Mouse (Mus musculus) adrenal gland, postnatal 4 days (tissue): ENCODE data around the gene Faiml. TPM values are rescaled to one million over a fixed set of nuclear protein-coding genes. Genes with fewer than 3 reads are reported as not detected.
A peak's percentile ranks its signal among the peaks of the same experiment; 100 is the strongest.

Source experiments
- DNase-seq, 2 experiments: peaks; one replicate each; pipeline ENCODE4 v3.0.0; 2021 to 2022; ENCODE audit warnings: low spot score in 2 of 2, mixed read lengths in 2 of 2
- long read RNA-seq, 2 experiments: library from polyadenylated mRNA; stranded (forward); transcript quantifications; one replicate each; pipeline ENCODE4 v2.0.0; 2021
- total RNA-seq, 2 experiments: library from RNA; stranded (reverse); gene quantifications; 2 replicates each; pipeline ENCODE4 v1.2.3; 2021

The Faiml gene
- total RNA-seq, result not detected
- long read RNA-seq, experiment 1, result 0 reads
- long read RNA-seq, experiment 2, result 0 reads

DNA sequence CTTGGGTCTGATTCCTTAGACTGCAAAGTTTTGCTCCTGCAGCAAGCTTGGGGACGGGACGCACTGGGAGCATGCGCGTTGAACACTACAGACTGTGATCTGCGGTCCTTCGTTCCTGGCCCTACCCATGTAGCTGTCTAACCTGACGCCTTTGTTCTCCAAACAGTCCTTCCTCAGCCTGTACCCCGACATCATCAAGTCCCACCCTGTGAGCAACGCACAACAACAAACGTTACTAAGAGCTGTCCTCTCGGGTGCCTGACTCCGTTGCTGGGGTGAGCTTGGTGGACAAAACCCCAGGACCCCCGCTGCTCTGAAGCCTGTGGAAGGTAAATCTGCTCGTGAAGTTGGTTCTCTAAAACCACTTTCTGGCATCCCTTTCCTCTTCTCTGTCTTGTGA lies at the start of gene Faiml:
Faiml (minus strand) TSS at position 101 of the 400 bp plus-strand sequence.
- no peak for DNase-seq

DNA sequence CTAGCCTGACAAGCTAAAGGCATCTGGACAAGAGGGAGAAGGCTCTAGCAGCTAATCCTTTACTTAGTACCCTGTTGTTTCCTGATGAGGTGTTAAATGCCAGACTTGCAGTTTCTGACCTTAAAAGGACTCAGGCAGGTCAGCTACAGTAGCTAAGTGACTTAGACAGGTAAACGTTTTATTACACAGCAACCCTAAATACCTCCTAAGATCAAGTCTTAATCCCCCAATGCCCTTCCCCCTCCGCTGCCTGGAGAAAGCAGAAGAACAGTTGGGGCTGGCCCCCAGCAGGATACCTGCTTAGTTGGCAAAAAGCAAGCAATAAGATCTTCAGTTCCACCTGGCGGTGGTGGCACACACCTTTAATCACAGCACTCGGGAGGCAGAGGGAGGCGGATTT lies 21.9 kb upstream of the Faiml start:
- DNase-seq, result no peak

DNA sequence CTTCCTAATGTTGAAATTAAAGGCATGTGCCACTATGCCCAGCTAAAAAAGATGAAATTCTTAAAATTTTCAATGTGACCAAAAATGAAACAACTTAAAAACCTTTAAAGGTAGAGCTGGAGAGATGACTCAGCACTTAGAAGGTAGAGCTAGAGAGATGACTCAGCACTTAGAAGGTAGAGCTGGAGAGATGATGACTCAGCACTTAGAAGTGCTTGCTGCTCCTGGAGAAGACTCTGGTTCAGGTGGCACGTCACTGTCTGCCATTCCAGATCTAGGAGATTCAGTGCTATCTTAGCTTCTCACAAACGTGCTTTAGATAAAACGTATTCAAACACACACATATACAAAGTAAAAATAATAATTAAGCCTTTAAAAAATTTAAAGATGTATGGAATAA lies 19.8 kb upstream of the Faiml start:
- DNase-seq, result no peak

DNA sequence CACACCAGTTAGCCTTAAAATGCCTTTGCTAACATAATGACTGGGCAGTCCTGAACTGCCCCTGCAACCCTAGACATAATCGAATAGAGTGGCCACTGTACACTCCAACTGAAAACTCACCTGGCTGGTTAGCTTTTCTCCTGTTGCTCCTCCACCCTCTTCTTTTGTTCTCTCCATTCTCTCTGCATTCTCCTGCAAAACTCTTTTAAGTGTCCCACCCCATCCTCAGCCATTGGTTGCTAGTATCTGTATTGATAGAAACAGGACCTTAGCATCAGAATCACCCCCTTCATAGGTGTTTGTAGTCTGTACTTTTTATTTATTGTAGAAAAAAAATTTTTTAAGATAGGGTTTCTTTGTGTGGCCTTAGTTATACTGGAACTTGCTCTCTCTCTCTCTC lies 19.2 kb upstream of the Faiml start:
- no peak for DNase-seq

DNA sequence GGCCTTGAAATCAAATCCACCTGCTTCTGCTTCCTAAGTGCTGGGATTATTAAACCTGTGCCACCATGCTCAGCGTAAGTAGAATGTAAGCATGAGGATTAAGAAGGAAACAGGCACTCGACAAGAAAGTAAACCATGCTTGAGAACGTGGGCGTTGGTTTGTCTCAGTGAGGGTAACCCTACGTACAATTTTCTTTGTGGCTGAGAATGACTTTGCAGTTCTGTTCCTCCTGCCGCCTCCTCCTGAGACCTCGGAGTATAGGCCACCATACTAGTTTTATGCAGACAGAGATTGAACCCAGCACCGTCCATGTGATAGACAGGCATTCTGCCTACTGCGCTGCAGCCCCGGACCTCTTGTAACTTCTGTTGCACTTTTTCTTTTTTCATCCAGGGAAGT lies 16.8 kb upstream of the Faiml start:
- DNase-seq, result no peak

DNA sequence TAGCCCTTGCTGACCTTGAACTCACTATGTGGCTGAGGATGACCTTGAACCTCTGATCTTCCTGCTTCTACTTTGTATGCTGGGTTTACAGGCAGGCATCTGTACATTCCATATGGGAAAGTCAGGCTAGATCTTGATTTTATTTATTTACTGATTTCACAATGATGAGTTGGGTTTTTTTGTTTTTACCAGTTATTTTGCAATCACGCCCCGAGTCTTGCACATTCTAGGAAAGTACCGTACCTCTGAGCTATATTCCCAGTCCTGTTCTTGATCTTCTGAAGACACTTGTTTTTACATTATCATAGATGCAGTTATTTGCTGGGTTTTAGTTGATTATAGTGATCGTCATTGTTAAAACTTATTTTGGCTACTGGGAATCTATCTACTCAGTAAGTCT lies 11.9 kb upstream of the Faiml start:
- DNase-seq, result no peak

DNA sequence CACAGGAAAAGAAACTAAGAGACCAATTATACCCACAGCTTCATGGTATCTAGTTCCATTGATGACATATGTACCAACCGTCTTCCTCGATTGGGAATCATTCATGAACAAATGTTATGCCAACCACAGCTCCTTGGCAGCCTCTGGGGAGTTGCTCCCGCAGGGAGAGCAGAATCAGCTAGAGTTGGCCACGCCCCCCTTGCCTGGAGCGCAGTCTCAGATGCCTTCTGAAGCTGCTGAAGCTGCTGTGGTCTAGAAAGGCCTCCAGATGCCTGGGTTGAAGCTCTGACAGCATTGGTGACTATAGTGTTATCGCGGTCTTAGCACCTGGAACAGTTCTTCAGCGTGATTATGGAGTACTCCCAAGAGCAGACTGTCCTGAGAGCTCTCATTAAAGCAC lies 11.3 kb upstream of the Faiml start:
- no peak for DNase-seq

DNA sequence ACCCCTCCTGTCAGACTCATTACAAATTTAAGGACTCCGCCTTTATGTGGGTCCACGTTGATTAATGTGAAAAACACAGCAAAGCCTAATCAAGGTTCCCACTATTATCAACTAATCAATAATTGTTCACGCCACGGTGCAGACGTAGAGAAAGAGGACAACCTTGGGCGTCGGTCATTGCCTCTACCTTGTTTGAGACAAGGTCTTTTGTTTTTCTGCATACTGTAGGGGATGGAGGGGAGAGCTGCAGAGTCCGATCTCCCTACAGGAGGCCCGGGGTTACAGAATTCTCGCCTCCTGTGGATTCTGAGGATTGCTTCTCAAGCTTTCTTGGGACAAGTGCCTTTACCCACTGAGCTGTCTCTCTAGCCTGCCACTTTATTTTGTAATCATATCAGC lies 6.9 kb upstream of the Faiml start:
- no peak for DNase-seq

DNA sequence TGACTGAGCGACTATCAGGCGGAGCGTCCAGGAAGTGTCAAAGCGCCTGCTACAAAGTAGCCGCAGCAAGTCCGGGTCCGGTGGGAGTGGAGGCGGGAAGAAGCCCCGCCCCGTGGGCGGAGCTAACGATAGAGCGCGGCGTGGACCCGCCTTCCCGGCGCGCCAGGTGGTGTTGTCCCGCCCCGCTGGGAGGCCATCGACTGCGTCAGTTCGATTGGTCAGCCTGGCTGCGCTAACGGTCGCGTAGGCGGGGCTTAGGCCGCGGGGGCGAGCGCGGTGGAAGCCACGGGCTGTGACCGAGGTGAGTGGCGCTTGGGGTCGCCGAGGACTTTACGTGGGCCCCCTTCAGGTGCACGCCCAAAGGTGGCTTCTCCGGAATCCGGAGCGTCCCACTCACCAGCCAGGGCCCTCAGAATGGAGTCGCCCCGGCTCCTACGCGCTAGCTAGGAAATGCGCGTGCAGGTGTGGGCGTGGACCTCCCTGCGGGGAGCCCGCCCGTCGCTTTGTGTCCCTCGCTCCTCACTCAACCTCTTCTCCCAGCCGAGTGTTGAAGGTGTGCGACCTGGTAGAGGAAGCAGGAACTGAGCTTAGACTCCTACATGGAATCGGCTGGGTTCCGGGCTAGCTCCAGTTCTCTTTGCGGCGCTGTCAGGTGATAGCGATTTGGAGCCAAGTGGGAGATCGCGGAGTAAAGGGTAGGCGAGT lies 6.3 kb upstream of the Faiml start, which contains the start of gene Cep70:
Cep70 (plus strand) TSS at position 178 of the 705 bp plus-strand sequence.
- peak; percentile 88 to 92 for DNase-seq

DNA sequence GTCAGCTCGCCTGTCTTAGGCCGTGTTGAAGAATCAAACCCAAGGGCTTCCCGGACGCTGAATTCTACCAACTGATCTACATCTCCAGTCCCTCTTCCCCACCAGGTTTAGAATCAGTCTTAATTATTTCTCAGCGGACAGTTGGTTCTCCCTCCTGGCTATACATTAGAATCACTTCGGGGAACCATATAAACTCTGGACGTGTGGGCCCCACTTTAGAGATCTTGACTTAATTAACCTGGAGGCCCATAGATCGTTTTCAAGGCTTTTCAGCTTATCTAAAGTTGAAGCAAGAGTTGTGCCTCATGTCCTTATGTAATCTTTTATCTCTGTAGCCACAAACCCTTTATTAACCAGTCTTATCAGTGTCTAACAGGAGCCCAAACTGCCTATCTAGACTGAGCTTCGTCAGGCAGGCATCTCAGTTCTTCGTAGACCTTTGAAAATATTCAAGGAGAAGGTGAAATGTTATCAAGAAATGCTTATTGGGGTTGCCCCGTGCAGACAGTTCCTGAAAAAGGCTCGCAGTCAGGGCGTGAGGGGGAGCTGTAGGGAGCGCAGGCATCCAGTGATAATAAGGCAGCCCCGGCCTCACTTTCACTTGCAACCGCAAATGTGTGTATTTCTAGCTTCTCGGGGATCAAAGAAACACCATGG lies 5.6 kb upstream of the Faiml start:
- no peak for DNase-seq

DNA sequence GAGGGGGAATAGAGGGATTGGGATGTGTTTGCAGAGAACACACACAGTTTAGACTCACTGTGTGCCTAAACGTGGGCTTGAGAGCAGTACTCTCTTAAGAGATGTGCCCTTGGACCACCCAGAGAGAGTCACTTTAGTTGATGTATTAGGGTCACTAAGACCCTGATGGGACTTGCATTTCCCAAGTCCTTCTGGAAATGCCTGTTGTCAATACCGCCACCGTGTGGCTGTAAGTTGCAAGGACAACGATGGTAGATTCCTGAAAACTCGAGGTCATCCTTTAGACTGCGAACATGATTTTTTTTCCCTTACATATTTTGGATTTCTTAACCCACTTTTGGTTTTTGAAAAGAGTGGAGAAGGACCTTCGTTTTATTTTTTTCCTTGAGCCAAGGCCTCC lies 5.0 kb upstream of the Faiml start:
- DNase-seq, result peak; percentile 13 to 18

DNA sequence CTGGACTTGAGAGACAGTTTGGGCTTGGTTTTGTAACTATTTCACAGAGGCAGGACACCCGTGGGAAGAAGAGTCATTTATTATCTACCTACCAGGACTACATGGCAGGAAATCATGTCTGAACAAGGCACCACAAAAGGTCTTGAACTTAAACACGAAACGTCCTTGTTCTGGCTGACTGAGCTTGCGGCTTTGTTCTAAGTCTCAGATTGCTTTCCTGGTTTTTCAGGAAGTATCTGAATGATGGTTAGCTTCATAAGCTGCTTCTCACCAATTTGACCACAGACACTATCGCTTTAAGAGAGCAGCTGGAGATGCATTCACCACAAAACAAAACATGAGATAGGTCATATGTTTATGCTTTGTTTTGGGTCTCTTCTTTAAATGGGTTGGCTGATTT lies 3.5 kb upstream of the Faiml start:
- no peak for DNase-seq

DNA sequence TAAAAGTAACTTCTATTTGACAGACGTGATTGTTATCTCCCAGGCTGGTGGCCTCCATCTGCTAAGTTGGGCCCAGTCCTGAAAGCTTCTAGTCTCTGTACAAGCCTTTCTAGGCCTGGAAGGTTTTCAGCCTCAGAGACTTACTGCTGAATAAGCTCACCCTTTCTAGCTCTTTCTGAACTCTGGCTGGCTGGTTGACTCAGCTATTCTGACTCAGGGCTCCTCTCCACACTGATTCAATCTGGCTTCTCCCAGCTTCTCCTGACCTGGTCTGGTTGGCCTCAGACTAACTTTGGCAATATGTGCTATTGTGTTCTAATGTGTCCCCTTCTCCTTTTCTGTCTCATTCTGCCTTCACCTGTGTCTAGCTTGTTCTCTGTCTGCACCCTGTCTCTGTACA lies 2.2 kb upstream of the Faiml start:
- DNase-seq, result no peak

DNA sequence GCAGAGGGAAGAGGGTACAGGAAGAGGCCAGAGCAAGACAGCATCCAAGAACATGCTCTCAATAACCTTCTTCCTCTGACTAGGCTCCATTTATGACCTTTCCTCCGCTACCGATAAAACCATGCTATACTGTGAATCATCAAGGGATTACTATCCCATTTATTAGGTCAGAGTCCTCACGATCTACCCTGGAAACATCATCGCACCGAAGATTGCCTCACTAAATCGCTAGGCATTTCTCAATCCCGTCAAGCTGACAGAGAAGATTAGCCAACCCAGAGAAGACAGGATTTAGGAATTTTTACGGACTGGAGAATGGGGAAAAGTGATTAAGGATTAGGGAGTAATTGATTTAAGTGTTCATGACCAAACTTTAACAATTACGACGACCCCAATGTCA lies 1.2 kb upstream of the Faiml start:
- DNase-seq, result no peak

DNA sequence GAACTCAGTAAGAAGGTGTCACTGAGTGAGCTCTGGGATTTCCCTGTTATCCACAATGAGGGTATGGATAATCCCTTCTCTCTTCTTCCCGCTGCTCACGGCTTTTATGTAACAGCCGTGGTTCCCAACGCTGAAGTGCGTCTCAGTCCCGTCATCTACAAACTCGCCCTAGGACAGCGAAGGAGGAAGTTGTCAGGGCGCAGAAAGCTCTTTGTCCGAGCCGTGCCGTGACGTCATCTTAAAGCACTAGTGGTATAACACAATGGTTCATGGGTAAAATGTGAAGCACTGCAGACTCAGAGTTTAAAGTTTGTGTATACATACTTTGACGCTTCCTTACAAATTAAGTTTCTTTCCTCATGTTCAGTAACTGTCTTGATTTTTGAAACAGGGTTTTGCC lies 7.6 kb downstream of the Faiml start:
- no peak for DNase-seq

DNA sequence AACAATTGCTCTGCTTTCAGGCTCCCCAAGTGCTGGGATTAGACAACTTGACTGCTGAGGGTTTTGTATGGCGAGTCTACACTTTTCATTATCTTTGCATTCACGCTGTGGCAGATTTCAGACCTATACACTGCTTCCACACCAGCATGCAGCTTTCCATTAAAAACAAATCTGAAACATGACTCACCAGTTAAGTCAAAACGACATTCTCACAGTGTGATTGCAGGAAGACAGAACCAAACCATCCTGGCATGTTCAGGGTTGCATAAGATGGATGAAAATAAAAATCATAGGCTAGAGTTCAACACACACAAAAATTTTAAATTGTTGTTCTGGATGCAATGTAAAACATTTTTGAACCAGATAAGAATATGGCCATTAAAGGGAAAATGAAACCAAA lies 12.5 kb downstream of the Faiml start:
- DNase-seq, result no peak

DNA sequence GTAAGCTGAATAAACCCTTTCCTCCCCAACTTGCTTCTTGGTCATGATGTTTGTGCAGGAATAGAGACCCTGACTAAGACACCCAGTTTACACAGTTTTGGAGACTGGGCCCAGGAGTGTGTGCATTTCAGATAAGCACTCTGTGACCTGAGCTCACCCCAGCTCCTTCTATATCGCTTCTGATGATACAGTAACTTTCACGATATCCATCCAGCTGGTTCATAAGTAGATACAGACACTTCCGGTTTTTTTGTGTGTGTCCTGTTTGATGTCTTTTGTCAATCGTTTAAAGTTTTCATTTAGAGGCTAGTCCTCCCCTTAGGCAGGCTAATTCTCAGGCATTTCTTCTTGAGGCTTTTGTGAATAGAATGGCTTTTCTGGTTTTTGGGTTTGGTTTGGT lies 15.4 kb downstream of the Faiml start:
- no peak for DNase-seq

DNA sequence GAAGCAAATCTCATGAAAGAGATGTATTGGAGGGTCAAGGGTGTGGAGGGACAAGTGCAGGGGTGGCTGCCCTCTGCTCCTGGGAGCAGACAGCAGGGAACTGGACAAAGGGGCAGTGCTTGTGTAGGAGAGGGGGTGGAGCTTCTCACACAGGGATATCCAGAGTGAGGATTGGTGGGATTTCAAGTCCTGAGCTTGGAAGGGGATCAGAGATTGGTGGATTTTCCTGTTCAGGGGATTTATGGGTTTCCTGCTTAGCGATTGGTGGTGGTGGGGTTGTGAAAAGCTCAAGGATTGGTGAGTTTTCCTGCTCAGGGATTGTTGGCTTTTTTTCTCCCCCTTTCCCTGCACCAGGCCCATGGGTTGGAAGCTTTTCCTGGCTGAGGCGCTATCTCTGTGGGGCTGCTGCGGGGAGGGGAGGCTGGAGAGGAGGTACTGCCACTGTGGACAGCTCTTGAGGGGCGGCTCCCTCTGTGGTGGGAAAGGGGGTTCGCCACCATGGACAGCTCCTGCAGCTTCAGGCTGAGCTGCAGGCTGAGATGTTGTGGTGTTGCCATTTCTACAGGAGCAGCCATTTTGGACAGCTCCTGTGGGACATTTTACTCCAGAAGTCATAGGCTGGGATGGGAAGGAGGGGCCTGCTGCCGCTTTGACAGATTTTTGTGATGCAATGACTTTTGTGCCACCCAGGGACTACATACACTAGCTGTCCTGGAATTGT lies 18.9 kb downstream of the Faiml start:
- DNase-seq, result peak; percentile 45 to 50

DNA sequence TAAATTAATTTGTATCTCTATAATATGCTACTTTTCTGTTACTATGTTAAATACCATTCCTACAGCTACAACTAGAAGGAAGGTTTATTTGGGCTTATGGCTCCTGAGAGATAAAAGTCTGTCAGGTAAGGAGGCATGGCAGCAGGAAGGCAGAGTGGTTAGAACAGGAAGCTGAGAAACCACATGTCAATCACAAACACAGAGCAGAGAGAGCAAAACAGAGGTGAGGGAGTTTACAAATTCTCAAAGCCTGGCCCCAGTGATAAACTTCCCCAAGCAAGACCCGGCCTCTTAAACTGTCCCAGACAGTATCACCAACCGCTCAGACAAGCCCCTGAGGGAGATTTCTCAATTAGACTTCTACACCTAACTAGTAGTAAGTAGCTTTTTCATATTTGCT lies 20.9 kb downstream of the Faiml start:
- no peak for DNase-seq

DNA sequence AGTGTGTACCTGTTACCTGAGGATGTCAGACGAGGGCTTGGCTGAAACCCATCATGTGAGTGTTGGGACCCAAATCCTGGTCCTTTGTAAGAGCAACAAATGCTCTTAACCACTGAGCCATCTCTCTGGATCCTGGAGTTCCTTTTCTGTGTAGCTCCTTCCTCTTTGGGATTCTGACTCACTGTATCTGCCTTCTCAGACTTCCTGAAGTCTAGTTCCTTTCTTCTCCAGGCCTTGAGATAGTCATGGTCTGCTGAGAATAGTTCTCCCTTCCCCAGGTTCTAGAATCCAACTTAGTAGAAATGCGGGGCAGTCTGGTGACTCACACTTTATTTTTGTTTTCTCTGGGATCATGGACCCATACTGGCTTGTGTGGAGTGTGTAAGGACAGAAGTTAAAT lies 24.4 kb downstream of the Faiml start:
- no peak for DNase-seq

DNA sequence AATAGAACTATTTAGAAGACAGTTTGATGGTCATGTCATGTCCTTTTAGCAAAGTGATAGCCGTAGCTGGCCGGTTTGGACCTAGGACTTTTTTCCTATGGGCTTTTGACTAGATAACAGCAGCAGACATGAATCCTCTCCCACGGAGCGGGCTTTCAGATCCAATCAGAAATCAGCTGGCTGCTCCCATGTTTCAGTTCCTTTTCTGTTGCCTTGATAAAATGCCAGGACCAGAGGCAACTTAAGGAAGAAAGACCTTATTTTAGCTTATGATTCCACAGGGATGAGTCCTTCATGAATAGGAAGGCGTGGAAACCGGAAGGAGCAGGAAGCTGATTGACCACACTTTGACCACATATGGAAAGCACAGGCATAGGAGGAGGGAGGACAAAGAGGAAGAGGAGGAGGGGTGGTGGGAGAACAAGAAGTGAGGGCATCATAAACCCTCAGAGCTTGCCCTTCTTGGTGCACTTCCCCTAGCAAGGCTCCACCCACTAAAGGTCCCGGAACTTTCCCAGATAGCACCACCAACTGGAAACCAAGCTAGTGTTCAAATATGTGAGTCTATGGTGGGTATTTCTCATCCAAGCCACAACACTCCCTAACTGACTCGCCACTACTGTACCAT lies 53.9 kb downstream of the Faiml start:
- no peak for DNase-seq

DNA sequence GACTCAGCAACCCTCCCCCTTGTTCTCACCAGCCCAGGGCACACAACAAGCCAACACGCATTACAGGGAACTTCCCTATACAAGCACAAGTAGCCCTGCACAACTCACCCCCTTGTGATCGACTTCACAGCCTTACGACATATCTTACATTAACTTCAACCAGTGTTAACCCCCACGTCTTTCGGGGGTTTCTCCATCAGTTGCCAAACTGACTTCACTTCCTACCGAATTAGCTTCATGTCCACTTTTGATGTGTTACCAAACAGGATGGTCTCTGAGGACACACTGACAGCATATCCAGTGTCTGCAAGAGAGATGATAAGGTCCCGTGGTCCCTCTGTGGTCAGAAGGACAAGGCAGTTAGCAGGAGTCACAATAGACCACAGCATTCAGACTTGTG lies 54.9 kb downstream of the Faiml start:
- DNase-seq, result no peak
